Mouse (Mus musculus) adrenal gland, postnatal 14 days (tissue): ENCODE results near the gene Ap3d1. TPM values are rescaled to one million over a fixed set of nuclear protein-coding genes. Genes with fewer than 3 reads are reported as not detected.

Experiments used
- DNase-seq: peaks from one replicate; pipeline ENCODE4 v3.0.0; 2021; ENCODE audit warnings: mixed read lengths
- total RNA-seq: library from RNA; stranded (reverse); gene quantifications from 2 replicates; pipeline ENCODE4 v1.2.3, GENCODE M21; 2021

The Ap3d1 gene
- total RNA-seq, 1 experiment from 2014 or later: 80.3 TPM

GRCm38 (mm10) chr10:80703643-80704042 lies 38.4 kb downstream of the Ap3d1 start:
- no peak for DNase-seq

- peak; percentile 98 for DNase-seq
These were observed 39.3 kb downstream of the Ap3d1 start for GRCm38 (mm10) chr10:80702536-80703390.

GRCm38 (mm10) chr10:80701721-80702535 lies 40.1 kb downstream of the Ap3d1 start, which contains the start of the genes Mob3a and Izumo4:
Gene Mob3a, minus strand, starts transcription at chr10:80701977.
Gene Izumo4, plus strand, starts transcription at chr10:80702184.
- DNase-seq: peak; percentile 99

GRCm38 (mm10) chr10:80700732-80701131 lies 41.3 kb downstream of the Ap3d1 start:
- no peak for DNase-seq

- no peak for DNase-seq
These were observed 42.0 kb downstream of the Ap3d1 start for GRCm38 (mm10) chr10:80700038-80700504.

- no peak for DNase-seq
These were observed 43.5 kb downstream of the Ap3d1 start for GRCm38 (mm10) chr10:80698605-80699004.

- DNase-seq: no peak
These were observed 44.3 kb downstream of the Ap3d1 start for GRCm38 (mm10) chr10:80697812-80698211.

- no peak for DNase-seq
These were observed 44.7 kb downstream of the Ap3d1 start for GRCm38 (mm10) chr10:80697393-80697787.

- DNase-seq: no peak
These were observed 45.3 kb downstream of the Ap3d1 start for GRCm38 (mm10) chr10:80696502-80697392.

- DNase-seq: no peak
These were observed 46.1 kb downstream of the Ap3d1 start for GRCm38 (mm10) chr10:80695801-80696501.

- DNase-seq: peak; percentile 79
These were observed 46.9 kb downstream of the Ap3d1 start for GRCm38 (mm10) chr10:80695186-80695585.

GRCm38 (mm10) chr10:80694159-80694938 lies 47.7 kb downstream of the Ap3d1 start:
- no peak for DNase-seq

GRCm38 (mm10) chr10:80693401-80694045 lies 48.5 kb downstream of the Ap3d1 start:
- DNase-seq: no peak

GRCm38 (mm10) chr10:80692249-80693165 lies 49.6 kb downstream of the Ap3d1 start:
- no peak for DNase-seq

GRCm38 (mm10) chr10:80687850-80688249 lies 54.2 kb downstream of the Ap3d1 start:
- DNase-seq: peak; percentile 83

- DNase-seq: no peak
These were observed 55.4 kb downstream of the Ap3d1 start for GRCm38 (mm10) chr10:80686617-80687016.

GRCm38 (mm10) chr10:80684984-80685383 lies 57.1 kb downstream of the Ap3d1 start:
- DNase-seq: no peak

GRCm38 (mm10) chr10:80684214-80684613 lies 57.9 kb downstream of the Ap3d1 start:
- peak; percentile 88 for DNase-seq

GRCm38 (mm10) chr10:80683647-80684046 lies 58.4 kb downstream of the Ap3d1 start:
- no peak for DNase-seq
